Mouse (Mus musculus) heart, postnatal 25 days (tissue): Measurements from ENCODE around the gene Zc2hc1b. TPM values are rescaled to one million over a fixed set of nuclear protein-coding genes. Genes with fewer than 3 reads are reported as not detected.
A peak's percentile ranks its signal among the peaks of the same experiment; 100 is the strongest.
"Not testable (repeated sequence)": the region's sequence is repeated elsewhere in the genome, so short reads cannot be mapped to it uniquely, and the experiment has no call there.

Experiments
- DNase-seq: peaks from one replicate; pipeline ENCODE4 v3.0.0; 2022; ENCODE audit warnings: low spot score
- intact Hi-C: fragments of 180-260 bp; cut with DNase I; formaldehyde crosslinking; loops from one replicate; pipeline ENCODE4 v1.15.1; 2025
- total RNA-seq, 2 experiments: library from RNA; stranded (reverse); gene quantifications; 2 replicates each; pipeline ENCODE4 v1.2.3; 2021

The Zc2hc1b gene
- not detected for total RNA-seq

GRCm38 (mm10) chr10:13177973-13178624, at the start of gene Zc2hc1b:
Zc2hc1b (minus strand) TSS chr10:13178023.
- no peak for DNase-seq
- intact Hi-C loops: no loop called here

GRCm38 (mm10) chr10:13225377-13226063, 47.7 kb upstream of the Zc2hc1b start:
- intact Hi-C loops: no loop called here

GRCm38 (mm10) chr10:13222135-13222534, 44.3 kb upstream of the Zc2hc1b start:
- intact Hi-C loops: no loop called here
- no peak for DNase-seq

More at GRCm38 (mm10) chr10:13225377-13226063, 47.7 kb upstream of the Zc2hc1b start:
- no peak for DNase-seq

GRCm38 (mm10) chr10:13220061-13220460, 42.2 kb upstream of the Zc2hc1b start:
- DNase-seq: no peak
- intact Hi-C loops: no loop called here

GRCm38 (mm10) chr10:13213956-13214355, 36.1 kb upstream of the Zc2hc1b start:
- intact Hi-C loops: no loop called here
- DNase-seq: no peak

GRCm38 (mm10) chr10:13212829-13213228, 35.0 kb upstream of the Zc2hc1b start:
- DNase-seq: no peak
- intact Hi-C loops: no loop called here

- intact Hi-C loops: no loop called here
- no peak for DNase-seq
Observed at GRCm38 (mm10) chr10:13212326-13212725, 34.5 kb upstream of the Zc2hc1b start.

- DNase-seq: no peak
- intact Hi-C loops: no loop called here
Observed at GRCm38 (mm10) chr10:13209930-13210637, 32.3 kb upstream of the Zc2hc1b start.

GRCm38 (mm10) chr10:13209506-13209905, 31.7 kb upstream of the Zc2hc1b start:
- no peak for DNase-seq
- intact Hi-C loops: no loop called here

- intact Hi-C loops: no loop called here
- no peak for DNase-seq
Observed at GRCm38 (mm10) chr10:13209061-13209460, 31.2 kb upstream of the Zc2hc1b start.

- DNase-seq: no peak
- intact Hi-C loops: no loop called here
Observed at GRCm38 (mm10) chr10:13201741-13202293, 24.0 kb upstream of the Zc2hc1b start.

GRCm38 (mm10) chr10:13200862-13201261, 23.0 kb upstream of the Zc2hc1b start:
- no peak for DNase-seq
- intact Hi-C loops: no loop called here

- intact Hi-C loops: loop anchor here (5.0 kb wide), 1 partner anchor 128 kb away; no protein-coding TSS in a partner anchor
- no peak for DNase-seq
Observed at GRCm38 (mm10) chr10:13199234-13199633, 21.4 kb upstream of the Zc2hc1b start.

GRCm38 (mm10) chr10:13196872-13197507, 19.2 kb upstream of the Zc2hc1b start:
- DNase-seq: no peak
- intact Hi-C loops: loop anchor here (5.0 kb wide), 1 partner anchor 130 kb away; no protein-coding TSS in a partner anchor

GRCm38 (mm10) chr10:13193496-13193895, 15.7 kb upstream of the Zc2hc1b start:
- DNase-seq, intact Hi-C loops: not testable (repeated sequence)

- DNase-seq: peak; percentile 90
- intact Hi-C loops: no loop called here
Observed at GRCm38 (mm10) chr10:13192731-13193351, 15.0 kb upstream of the Zc2hc1b start, which contains the start of gene Ltv1. Ltv1 (minus strand) TSS chr10:13193168.

- intact Hi-C loops: no loop called here
- no peak for DNase-seq
Observed at GRCm38 (mm10) chr10:13189881-13190280, 12.1 kb upstream of the Zc2hc1b start.

GRCm38 (mm10) chr10:13186754-13187153, 8.9 kb upstream of the Zc2hc1b start:
- intact Hi-C loops: no loop called here
- DNase-seq: no peak

GRCm38 (mm10) chr10:13184170-13184766, 6.4 kb upstream of the Zc2hc1b start:
- intact Hi-C loops: no loop called here
- no peak for DNase-seq
